Mouse (Mus musculus) gastrocnemius, postnatal 14 days (tissue): Measurements from ENCODE around the gene Slc1a3. TPM values are rescaled to one million over a fixed set of nuclear protein-coding genes. Genes with fewer than 3 reads are reported as not detected.

Experiments
- DNase-seq: peaks from one replicate; pipeline ENCODE4 v3.0.0; 2021; ENCODE audit warnings: mixed read lengths
- intact Hi-C: fragments of 180-260 bp; cut with DNase I; formaldehyde crosslinking; loops from one replicate; pipeline ENCODE4 v1.15.1; 2025; ENCODE audit warnings: low total_unique reads
- long read RNA-seq, 2 experiments: library from polyadenylated mRNA; stranded (forward); transcript quantifications; one replicate each; pipeline ENCODE4 v2.0.0; 2021
- total RNA-seq, 2 experiments: library from RNA; stranded (reverse); gene quantifications; 2 replicates each; pipeline ENCODE4 v1.2.3; 2021

The Slc1a3 gene
- total RNA-seq = 1 to 10 TPM; 1.6 to 2.6 TPM
- long read RNA-seq, experiment 1, full-length matches to known transcripts = 1 of 1 reads
- long read RNA-seq, experiment 1, partial matches to known transcripts = 0 of 1 reads
- long read RNA-seq, experiment 1, other reads (novel, unspliced or antisense) = 0 of 1 reads
- long read RNA-seq, experiment 2, full-length matches to known transcripts = 3 of 3 reads
- long read RNA-seq, experiment 2, partial matches to known transcripts = 0 of 3 reads
- long read RNA-seq, experiment 2, other reads (novel, unspliced or antisense) = 0 of 3 reads

DNA sequence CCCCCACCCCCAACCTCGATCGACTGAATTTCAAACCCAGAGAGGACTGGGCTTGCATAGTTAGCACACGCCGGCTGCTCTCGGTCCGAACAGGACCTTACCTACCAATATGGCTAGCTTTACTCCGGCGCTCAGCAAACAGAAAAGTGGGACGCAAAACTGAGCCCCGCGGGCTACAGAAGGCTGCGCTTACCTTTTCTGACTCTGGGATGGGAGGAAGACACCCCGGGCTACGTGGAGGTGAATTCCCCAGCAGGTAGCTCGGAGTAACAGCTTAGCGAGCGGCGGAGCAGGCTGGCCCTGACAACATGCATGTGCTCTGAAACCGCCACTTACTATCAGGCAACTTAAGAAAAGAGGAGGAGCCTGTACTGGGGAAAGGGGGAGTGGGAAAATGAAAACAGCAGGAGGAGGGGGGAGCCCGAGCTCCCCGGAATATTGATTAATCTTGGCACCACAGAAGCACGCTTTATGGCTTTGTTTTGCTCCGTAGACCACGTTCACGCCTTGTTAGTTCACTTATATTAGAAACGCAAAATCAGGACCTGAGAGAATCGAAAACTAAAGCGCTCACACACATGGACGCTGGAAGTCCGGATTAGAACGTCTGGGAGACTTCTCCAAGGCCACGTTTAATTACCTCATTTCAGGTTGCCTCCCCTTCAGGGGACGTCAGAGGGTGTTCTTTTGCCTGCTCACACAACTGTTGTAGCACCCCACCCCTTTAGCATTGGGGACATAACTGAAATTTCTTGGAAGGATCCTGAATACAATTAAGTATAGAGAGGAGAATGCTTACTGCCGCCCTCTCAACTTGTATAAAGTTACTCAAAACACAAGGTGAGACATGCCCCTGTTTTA is at the start of gene Slc1a3:
Slc1a3 (minus strand) TSS at position 619 of the 861 bp plus-strand sequence.
- intact Hi-C loops = no loop called here
- DNase-seq = no peak

- intact Hi-C loops = no loop called here
- no peak for DNase-seq
Observed at GRCm38 (mm10) chr15:8759026-8759425, 48.5 kb upstream of the Slc1a3 start.

DNA sequence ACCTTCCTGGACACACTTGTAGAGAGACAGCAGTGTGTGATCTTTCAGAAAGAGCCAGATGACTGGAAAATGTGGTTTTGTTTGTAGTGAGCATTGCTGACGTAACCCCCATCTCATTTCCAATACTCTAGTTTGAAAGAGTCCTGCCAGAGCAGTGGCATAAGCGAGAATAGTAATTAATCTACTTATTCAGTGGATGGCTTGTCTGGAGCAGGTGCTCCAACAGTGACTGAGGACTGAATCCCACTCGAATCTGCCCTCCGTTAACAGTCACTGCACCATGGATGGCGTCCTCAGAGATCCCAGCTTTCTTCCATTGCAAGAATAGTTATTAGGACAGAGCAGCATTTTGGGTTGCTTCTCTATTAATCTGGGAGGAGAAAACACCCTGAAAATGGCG is 45.9 kb upstream of the Slc1a3 start:
- intact Hi-C loops = no loop called here
- DNase-seq = no peak

GRCm38 (mm10) chr15:8749762-8750161 is 39.2 kb upstream of the Slc1a3 start:
- DNase-seq = no peak
- intact Hi-C loops = no loop called here

GRCm38 (mm10) chr15:8748771-8749170 is 38.2 kb upstream of the Slc1a3 start:
- intact Hi-C loops = no loop called here

DNA sequence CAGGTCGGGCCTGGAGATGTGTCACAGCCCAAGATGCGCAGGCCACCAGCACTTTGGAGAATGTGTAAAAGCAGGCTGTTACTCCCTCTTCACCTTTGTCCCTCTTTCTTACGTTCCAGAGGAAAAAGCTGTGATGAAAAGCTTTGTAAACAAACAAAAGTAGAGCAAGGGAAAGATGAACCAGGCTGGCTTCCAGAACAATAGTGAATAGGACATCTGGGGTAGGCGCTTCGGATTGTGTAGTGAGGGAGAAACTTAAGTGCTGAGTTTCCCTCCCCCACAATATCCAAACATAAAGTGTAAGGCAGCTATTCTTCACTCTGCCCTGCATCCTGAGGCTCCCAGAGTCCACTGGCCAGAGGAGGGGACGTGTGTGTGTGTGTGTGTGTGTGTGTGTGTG is 31.0 kb upstream of the Slc1a3 start:
- DNase-seq = no peak
- intact Hi-C loops = no loop called here

More at GRCm38 (mm10) chr15:8748771-8749170, 38.2 kb upstream of the Slc1a3 start:
- DNase-seq = no peak

- intact Hi-C loops = no loop called here
- DNase-seq = no peak
Observed at GRCm38 (mm10) chr15:8740724-8741123, 30.2 kb upstream of the Slc1a3 start.

DNA sequence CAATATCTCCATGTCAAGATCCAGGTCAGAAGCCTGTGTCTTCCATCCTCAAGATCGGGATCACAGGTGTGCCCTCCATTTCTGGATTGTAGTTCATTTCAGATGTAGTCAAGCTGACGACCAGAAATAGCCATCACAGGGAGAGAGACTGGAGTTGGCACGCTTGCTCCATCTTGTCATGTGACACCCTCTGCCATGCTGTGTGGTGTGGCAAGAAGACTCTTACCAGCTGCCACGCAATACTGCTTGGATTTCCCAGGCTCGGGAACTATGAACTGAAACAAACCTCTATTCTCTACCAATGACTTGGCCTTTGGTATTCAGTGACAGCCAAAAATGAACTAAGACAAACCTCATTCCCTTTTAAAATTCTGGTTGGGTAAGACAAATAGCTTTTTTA is 27.6 kb upstream of the Slc1a3 start:
- intact Hi-C loops = no loop called here
- no peak for DNase-seq

DNA sequence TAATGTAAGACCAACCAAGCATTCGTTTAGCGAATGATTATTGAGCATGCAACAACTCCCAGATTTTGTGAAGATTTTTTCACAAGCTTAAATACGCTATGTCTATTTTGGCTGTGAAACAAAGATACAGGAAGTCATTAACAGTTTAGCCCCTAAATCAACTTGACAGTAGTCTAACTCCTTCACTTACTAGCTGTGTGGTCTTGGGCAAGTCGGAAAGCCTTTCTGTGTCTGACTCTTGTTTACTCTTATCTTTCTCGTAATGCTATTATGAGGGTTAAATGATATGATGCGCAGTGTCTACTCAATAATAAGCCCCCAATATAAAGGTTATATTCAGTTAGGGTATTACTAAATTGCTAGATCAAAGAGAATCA is 23.8 kb upstream of the Slc1a3 start:
- no peak for DNase-seq
- intact Hi-C loops = no loop called here

DNA sequence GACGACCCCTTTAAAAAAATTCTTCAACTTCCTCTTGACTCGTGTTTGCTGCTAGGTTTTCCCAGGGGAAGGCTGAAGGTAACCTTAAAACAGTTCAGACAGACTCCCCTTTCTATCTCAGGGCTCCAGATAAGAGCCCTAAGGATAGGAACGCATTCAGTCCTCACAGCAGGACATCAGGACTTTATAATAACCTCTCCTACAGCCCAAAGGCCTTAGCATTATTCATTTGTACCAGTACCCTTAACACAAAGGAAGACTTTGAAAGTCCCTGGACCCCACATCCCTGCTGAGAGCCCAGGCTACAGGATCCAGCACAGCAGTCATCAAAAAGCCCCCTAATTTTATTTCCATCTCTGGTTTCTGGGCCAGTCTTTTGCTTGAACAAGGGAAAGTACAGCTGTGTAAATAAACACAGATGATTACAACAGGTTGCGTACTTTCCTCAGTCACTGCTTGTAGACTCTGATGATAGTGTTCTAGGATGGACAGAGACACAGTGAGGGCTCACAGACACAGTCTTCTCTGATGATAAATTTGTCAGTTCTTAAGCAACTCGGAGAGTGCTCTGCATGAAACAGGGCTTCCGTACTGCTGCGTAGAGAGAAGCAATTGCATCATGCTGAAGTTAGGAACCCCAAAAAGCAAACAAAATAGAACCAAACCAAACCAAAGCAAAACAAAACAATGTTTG is 23.3 kb upstream of the Slc1a3 start:
- DNase-seq = no peak
- intact Hi-C loops = no loop called here

GRCm38 (mm10) chr15:8728861-8729260 is 18.3 kb upstream of the Slc1a3 start:
- intact Hi-C loops = no loop called here
- DNase-seq = no peak

DNA sequence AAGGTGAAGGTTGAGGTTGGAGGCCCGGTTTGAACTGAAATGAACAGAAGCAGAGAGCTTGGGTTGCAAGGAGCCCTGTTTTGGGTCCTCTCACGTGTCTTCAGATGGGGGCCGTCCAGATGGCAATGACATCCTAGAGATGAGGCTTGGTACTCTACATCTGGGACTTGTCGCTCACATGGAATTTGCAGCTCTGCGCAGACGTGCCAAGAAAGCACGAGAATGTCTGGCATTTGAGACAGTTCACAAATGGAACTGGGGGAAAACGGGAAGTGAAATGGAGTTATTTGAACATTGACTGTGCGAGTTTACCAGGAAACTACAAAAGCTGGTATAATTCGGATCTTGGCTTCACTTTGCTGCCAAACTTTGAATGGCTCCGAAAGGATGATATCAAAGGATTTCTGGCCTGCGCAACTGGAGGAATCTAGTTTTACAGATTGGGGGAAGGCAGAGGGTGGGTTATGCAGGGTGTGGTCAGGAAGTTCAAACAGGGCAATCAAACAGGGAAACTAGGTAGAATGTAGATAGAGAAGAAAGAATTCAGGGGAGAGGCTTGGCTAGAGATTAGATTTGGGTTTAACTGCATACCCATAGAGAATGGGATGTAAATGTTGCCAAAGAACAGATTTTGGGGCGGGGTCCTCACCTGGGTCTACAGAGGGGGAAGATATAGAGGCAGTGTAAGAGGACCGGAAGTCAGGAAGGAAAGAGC is 12.0 kb upstream of the Slc1a3 start:
- no peak for DNase-seq
- intact Hi-C loops = no loop called here

GRCm38 (mm10) chr15:8721746-8722145 is 11.2 kb upstream of the Slc1a3 start:
- no peak for DNase-seq
- intact Hi-C loops = no loop called here

- no peak for DNase-seq
- intact Hi-C loops = no loop called here
Observed at GRCm38 (mm10) chr15:8721005-8721404, 10.4 kb upstream of the Slc1a3 start.

- DNase-seq = no peak
- intact Hi-C loops = no loop called here
Observed at GRCm38 (mm10) chr15:8718496-8718895, 7.9 kb upstream of the Slc1a3 start.

- intact Hi-C loops = no loop called here
- no peak for DNase-seq
Observed at GRCm38 (mm10) chr15:8717021-8717571, 6.5 kb upstream of the Slc1a3 start.

DNA sequence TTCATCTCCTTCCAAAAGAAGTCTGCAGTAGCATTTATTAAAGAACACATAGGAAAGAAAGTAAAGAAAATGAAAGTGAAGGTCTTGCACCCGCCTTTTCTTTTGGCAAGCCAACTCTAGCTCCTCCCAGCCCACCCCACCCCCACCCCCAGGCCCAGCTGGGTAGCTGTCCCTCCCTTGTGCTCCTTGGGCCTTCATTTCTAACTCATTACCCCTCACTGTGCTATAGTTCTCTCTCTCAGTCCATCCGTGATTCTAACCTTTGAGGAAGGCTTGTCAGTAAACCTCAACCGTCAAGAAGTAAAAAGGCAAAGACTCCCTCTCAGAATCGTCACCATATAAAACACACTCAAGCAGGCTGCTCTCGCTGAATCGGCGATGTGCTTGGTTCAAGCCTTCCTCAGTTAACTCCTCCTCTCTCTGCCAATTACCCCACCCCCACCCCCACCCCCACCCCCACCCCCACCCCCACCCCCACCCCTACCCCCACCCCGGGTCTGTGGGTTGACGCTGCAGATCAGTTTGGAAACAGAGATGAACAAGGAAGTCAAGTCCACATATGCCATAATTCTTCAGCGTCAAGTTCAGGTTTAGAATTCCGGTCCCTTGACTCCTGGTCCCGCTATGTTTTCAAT is 5.9 kb upstream of the Slc1a3 start:
- intact Hi-C loops = no loop called here
- DNase-seq = no peak

DNA sequence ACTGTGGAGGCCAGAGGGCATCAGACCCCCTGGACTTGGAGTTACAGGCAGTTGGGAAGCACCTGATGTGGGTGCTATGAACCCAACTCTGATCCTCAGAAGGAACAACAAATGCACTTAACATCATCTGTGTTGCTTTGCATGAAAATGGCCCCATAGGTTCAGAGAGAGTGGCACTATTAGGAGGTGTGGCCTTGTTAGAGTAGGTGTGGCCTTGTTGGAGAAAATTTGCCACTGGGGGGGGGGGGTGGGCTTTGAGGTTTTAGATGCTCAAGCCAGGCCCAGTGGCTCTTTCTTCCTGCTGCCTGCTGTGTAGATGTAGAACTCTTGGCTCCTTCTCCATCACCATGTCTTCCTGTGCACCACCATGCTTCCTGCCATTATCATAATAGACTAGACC is 5.1 kb upstream of the Slc1a3 start:
- no peak for DNase-seq
- intact Hi-C loops = no loop called here

DNA sequence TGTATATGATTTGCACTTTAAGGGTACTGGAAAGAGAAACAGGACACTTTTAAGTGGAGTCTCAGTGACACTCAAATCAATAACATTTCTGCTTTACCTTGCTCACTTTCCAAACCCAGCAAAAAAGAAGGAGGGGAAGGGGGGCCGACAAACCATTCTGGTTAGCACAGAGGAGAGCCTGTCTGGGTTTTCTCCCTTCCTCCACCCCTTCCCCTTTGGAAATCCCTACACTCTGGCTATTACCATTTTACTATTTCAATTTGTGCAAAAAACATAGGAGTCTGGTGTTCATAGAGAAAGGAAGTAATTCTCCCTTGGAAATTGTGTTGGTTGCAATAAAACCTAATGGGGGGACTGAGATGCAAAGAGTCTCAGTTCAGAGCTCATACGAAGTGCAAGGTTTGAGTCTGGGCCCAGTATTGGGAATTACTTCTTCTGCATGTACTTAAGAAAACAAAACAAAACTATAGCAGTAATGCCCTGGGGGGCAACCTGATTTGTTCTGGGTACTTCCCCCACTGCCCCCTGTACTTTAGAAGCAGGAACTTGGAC is 1.9 kb upstream of the Slc1a3 start:
- intact Hi-C loops = no loop called here
- DNase-seq = no peak
